Mouse (Mus musculus) heart, embryonic 11.5 days (tissue): ENCODE data around the gene Sfxn2. TPM values are rescaled to one million over a fixed set of nuclear protein-coding genes. Genes with fewer than 3 reads are reported as not detected.

Experiments
- ATAC-seq: fragments of 200-750 bp; cut with Nextera tagmentation; replicated peaks from 2 replicates; pipeline ENCODE4 v1.8.0; 2017; ENCODE audit warnings: moderate library complexity; ENCODE audit not compliant: insufficient number of reproducible peaks, low FRiP score, low TSS enrichment
- H3K27ac ChIP-seq: fragments of 300-500 bp; sonication (generic); 2 replicates; pipeline ENCODE4 v1.5.1; 2014; ENCODE audit warnings: mild to moderate bottlenecking, low read depth, low read length
- H3K27me3 ChIP-seq: fragments of 300-500 bp; sonication (generic); 2 replicates; pipeline ENCODE4 v1.6.1; 2014; ENCODE audit warnings: mild to moderate bottlenecking, low read length, mixed read lengths; ENCODE audit not compliant: control insufficient read depth, insufficient read depth
- H3K36me3 ChIP-seq: fragments of 300-500 bp; sonication (generic); 2 replicates; pipeline ENCODE4 v1.6.1; 2014; ENCODE audit warnings: mild to moderate bottlenecking, low read length, moderate library complexity, mixed read lengths; ENCODE audit not compliant: control insufficient read depth, insufficient read depth
- H3K4me1 ChIP-seq: fragments of 300-500 bp; sonication (generic); 2 replicates; pipeline ENCODE4 v1.6.1; 2014; ENCODE audit warnings: low read length; ENCODE audit not compliant: control insufficient read depth, insufficient read depth
- H3K4me2 ChIP-seq: fragments of 300-500 bp; sonication (generic); 2 replicates; pipeline ENCODE4 v1.6.1; 2014; ENCODE audit warnings: mild to moderate bottlenecking, moderate library complexity
- H3K4me3 ChIP-seq: fragments of 300-500 bp; sonication (generic); 2 replicates; pipeline ENCODE4 v1.5.1; 2014; ENCODE audit warnings: low read depth, low read length
- H3K9ac ChIP-seq: fragments of 300-500 bp; sonication (generic); 2 replicates; pipeline ENCODE4 v1.6.1; 2014; ENCODE audit warnings: mild to moderate bottlenecking, low read depth, low read length, moderate library complexity
- H3K9me3 ChIP-seq: fragments of 300-500 bp; sonication (generic); replicated peaks from 2 replicates; pipeline ENCODE4 v1.6.1; 2016; ENCODE audit warnings: low read length; ENCODE audit not compliant: control insufficient read depth
- WGBS: fragments of 180-500 bp; shearing (Covaris S2); extraction: QIAGEN DNeasy Blood & Tissue Kit; methylation state at CpG from one replicate; pipeline ENCODE4 v1.1.7; 2014; ENCODE audit not compliant: insufficient replicate concordance; 5-methylcytosine and 5-hydroxymethylcytosine counted together
- polyA plus RNA-seq: library from polyadenylated mRNA; unstranded; fragments of >200 nt; fragmentation: Nextera tagmentation; extraction: Ambion mirVana; gene quantifications from 2 replicates; pipeline ENCODE4 v1.2.1, GENCODE M21; 2014

Gene Sfxn2
- polyA plus RNA-seq, 1 experiment from 2014 or later = 10.5 TPM

DNA sequence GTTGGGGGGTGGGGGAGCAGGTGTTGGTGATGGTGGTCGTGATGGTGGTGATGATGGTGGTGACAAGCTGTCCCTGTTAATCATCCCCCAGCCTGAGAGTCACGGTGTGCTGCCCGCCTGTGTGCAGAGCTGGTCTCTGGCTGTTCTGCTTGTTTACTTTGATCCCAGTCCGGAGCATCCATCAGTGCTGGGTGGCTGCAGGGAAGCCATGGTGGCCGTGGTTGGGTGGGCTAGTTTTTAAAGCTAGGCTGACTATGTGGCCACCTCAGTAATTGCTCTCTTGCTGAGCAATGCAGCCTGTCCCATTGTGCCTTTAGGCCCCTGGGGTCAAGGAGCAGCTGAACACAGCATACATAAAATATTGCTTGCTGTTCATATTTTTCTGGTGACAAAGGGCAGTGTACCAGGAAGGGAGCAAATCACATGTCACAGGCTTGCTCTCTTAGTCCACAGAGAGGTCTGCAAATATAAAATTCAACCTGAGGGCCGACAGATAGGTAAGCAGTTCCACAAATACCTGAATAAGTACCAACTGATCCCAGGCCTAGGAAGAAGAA, 38.5 kb upstream of the Sfxn2 start:
- Histone ChIP-seq H3K4me2 (no peak overlapping the region), H3K4me3 (no peak overlapping the region), H3K27ac (no peak overlapping the region), H3K36me3 (no peaks in the 10 kb centered on the region), H3K9ac (no peak overlapping the region), H3K4me1 (peaks cover 45% of the 10 kb centered on the region), H3K9me3 (no peaks in the 10 kb centered on the region), H3K27me3 (no peaks in the 10 kb centered on the region)
- no peak for ATAC-seq
- 43% methylated on average over 6 of the region's 6 CpGs for WGBS

GRCm38 (mm10) chr19:46537357-46537756, 35.8 kb upstream of the Sfxn2 start:
- H3K4me3 ChIP-seq = no peak overlapping the region
- H3K4me1 ChIP-seq = peaks cover 18% of the 10 kb centered on the region
- ATAC-seq = no peak
- H3K4me2 ChIP-seq = no peak overlapping the region
- H3K36me3 ChIP-seq = peaks cover 8% of the 10 kb centered on the region
- no peak overlapping the region for H3K9ac ChIP-seq
- H3K9me3 ChIP-seq = no peaks in the 10 kb centered on the region
- 87% methylated on average over 9 of the region's 9 CpGs for WGBS
- H3K27me3 ChIP-seq = no peaks in the 10 kb centered on the region
- no peak overlapping the region for H3K27ac ChIP-seq

DNA sequence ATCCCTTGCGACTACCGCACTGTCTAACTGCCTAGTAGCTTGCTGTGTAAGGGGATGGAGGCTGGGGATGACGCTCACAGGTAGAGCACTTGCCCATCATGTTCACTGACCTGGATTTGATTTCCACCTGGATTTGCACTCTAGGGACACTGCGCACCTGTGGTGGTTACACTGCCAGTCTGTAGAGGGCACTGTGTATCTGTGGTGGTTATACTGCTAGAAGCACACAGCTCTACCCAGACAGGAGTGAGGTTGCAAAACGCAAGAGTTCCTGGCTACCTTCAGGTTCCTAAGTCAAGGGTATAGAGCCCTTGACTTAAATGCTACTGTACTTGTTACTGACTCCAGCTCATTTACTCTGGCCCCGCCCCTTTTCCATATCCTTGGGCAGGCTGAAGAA, 35.0 kb upstream of the Sfxn2 start:
- Histone ChIP-seq H3K27me3 (no peaks in the 10 kb centered on the region), H3K27ac (no peak overlapping the region), H3K4me1 (peaks cover 9% of the 10 kb centered on the region), H3K4me3 (no peak overlapping the region), H3K9me3 (no peaks in the 10 kb centered on the region), H3K36me3 (peaks cover 9% of the 10 kb centered on the region), H3K9ac (no peak overlapping the region), H3K4me2 (no peak overlapping the region)
- ATAC-seq = no peak
- 88% methylated on average over 6 of the region's 6 CpGs for WGBS

DNA sequence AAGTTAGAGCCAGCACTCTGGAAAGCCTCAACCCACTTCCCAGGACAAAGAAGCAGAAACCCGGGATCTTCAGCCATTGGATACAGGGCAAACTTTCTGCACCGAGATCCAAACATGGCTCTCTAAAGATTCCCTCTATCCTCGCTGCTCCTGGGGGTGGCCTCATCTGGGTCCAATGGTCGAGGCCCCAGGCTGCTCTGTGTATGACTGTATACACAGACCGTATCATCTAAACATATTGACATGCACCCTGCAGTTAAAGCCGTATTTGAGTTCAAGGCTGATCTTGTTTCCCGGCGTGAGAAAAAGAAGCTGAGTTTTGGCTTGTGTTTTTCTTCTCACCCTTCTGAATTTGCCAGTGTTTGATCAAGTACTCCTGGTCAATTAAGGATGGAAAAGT, 30.4 kb upstream of the Sfxn2 start:
- ATAC-seq = no peak
- WGBS = 78% methylated on average over 8 of the region's 8 CpGs
- no peak overlapping the region for H3K27ac ChIP-seq
- no peaks in the 10 kb centered on the region for H3K27me3 ChIP-seq
- peaks cover 9% of the 10 kb centered on the region for H3K36me3 ChIP-seq
- no peak overlapping the region for H3K4me2 ChIP-seq
- no peak overlapping the region for H3K4me3 ChIP-seq
- no peaks in the 10 kb centered on the region for H3K4me1 ChIP-seq
- H3K9ac ChIP-seq = no peak overlapping the region
- H3K9me3 ChIP-seq = no peaks in the 10 kb centered on the region

GRCm38 (mm10) chr19:46547565-46547964, 25.6 kb upstream of the Sfxn2 start:
- no peaks in the 10 kb centered on the region for H3K9me3 ChIP-seq
- H3K4me2 ChIP-seq = no peak overlapping the region
- no peak for ATAC-seq
- H3K27me3 ChIP-seq = no peaks in the 10 kb centered on the region
- H3K36me3 ChIP-seq = peaks cover 16% of the 10 kb centered on the region
- peak overlapping the region; percentile 41; the same call in 1 of the 2 replicates for H3K27ac ChIP-seq
- 68% methylated on average over 6 of the region's 6 CpGs for WGBS
- H3K4me3 ChIP-seq = no peak overlapping the region
- no peaks in the 10 kb centered on the region for H3K4me1 ChIP-seq
- H3K9ac ChIP-seq = 0 out of 2 replicates have a peak overlapping the region, but pooled peaks have one; percentile 5

DNA sequence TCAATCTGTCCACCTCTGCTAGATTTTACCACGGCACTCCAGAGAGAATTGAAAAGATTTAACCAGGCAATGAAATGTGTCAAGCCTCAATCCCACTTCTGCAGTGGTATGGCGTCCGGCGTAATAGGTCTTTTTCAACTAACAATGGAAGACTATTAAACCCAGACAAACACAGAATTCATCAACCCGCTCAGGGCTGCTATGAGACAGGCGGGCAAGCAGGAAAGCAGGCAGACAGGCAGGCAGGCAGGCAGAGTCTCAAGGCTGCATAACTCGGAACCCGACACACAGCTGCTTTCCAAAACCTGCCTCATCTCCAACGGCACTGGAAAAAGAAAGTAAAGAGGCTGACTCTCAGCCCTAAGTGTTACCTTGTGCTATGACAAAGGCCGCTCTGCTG, 25.1 kb upstream of the Sfxn2 start:
- Histone ChIP-seq H3K4me1 (no peaks in the 10 kb centered on the region), H3K27me3 (no peaks in the 10 kb centered on the region), H3K4me2 (no peak overlapping the region), H3K9ac (no peak overlapping the region), H3K27ac (0 out of 2 replicates have a peak overlapping the region, but pooled peaks have one; percentile 6), H3K9me3 (no peaks in the 10 kb centered on the region), H3K4me3 (no peak overlapping the region), H3K36me3 (peaks cover 16% of the 10 kb centered on the region)
- no peak for ATAC-seq
- WGBS = 83% methylated on average over 10 of the region's 10 CpGs

DNA sequence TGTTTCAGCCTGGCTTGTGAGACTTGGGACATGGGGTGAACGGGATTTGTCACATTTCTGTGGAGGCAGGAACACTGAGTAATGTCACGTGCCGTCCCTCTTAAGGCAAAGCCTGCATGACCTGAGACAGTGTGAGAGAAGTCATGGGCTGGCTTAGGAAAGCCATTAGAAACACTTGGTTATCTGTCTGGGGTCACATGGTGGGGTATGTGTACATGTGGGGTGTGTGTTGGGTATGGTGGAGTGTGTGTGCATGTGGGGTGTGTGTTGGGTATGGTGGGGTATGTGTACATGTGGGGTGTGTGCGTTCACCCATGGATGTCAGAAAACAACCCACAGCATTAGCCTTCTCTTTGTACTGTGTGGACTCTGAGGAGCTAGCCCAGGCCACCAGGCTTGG, 22.8 kb upstream of the Sfxn2 start:
- Histone ChIP-seq H3K4me2 (no peak overlapping the region), H3K9ac (no peak overlapping the region), H3K4me1 (peaks cover 6% of the 10 kb centered on the region; the same call in 1 of the 2 replicates), H3K27ac (no peak overlapping the region), H3K9me3 (no peaks in the 10 kb centered on the region), H3K4me3 (no peak overlapping the region), H3K27me3 (no peaks in the 10 kb centered on the region), H3K36me3 (peaks cover 16% of the 10 kb centered on the region)
- no peak for ATAC-seq
- 89% methylated on average over 4 of the region's 4 CpGs for WGBS

- no peak overlapping the region for H3K4me2 ChIP-seq
- no peak overlapping the region for H3K27ac ChIP-seq
- peaks cover 16% of the 10 kb centered on the region for H3K36me3 ChIP-seq
- no peaks in the 10 kb centered on the region for H3K9me3 ChIP-seq
- ATAC-seq = no peak
- H3K4me3 ChIP-seq = no peak overlapping the region
- 80% methylated on average over 4 of the region's 4 CpGs for WGBS
- H3K4me1 ChIP-seq = peaks cover 6% of the 10 kb centered on the region; the same call in 1 of the 2 replicates
- H3K27me3 ChIP-seq = no peaks in the 10 kb centered on the region
- H3K9ac ChIP-seq = no peak overlapping the region
Observed at GRCm38 (mm10) chr19:46552496-46552895, 20.7 kb upstream of the Sfxn2 start.

- Histone ChIP-seq H3K9me3 (no peaks in the 10 kb centered on the region), H3K4me2 (peak overlapping the region; percentile 16; the same call in 1 of the 2 replicates), H3K36me3 (peaks cover 16% of the 10 kb centered on the region), H3K4me1 (peaks cover 6% of the 10 kb centered on the region; the same call in 1 of the 2 replicates), H3K27ac (peak overlapping the region; percentile 46; the same call in 1 of the 2 replicates), H3K4me3 (no peak overlapping the region), H3K27me3 (no peaks in the 10 kb centered on the region), H3K9ac (no peak overlapping the region; the same call in 1 of the 2 replicates)
- no peak for ATAC-seq
- WGBS = 39% methylated on average over 11 of the region's 11 CpGs
Observed at GRCm38 (mm10) chr19:46553541-46553955, 19.6 kb upstream of the Sfxn2 start.
